Comparison of ENCODE assay signal across 9 mouse cellular contexts in genomic region chr11:34843517-34843916, GRCm38 (mm10). TPM values are rescaled to one million over a fixed set of nuclear protein-coding genes. Genes with fewer than 3 reads are reported as not detected.
A peak's percentile ranks its signal among the peaks of the same experiment; 100 is the strongest.
DNase-seq lines count a peak whose midpoint lies in the region; ATAC-seq lines count a peak whose summit lies in the region.
"Had no signal": no experiment of that assay in that cellular context is flagged by ENCODE, and none has a peak within 500 bp of the region (broad histone marks: within the 10 kb centered on the region; RNA-seq: fewer than 3 reads in every experiment).

No protein-coding gene starts in this region.

- peak; percentile 41 for DNase-seq in cerebellum, adult 9-10 months
- DNase-seq in left cerebral cortex, adult 11 months (ENCODE audit: low spot score) = peak; percentile 21
- DNase-seq in left cerebral cortex, postnatal 4 days = no peak
- DNase-seq in adipocyte (ENCODE audit: low spot score) = peak; percentile 80
- no peak for DNase-seq in right cerebral cortex, postnatal 36 days (ENCODE audit: low spot score in 2 of 2)
- no peak for DNase-seq in urinary bladder, postnatal 25 days (ENCODE audit: low spot score)
- DNase-seq: gastrocnemius, postnatal 10 days had no signal

- intact Hi-C loops in left cerebral cortex, postnatal 4 days (cut with DNase I) = loop anchor here (10.0 kb wide), 1 partner anchor 951 kb away; the partner anchor contains the start of gene Fbll1

- ATAC-seq in cerebellum, adult (ENCODE audit: insufficient number of reproducible peaks, low FRiP score, low TSS enrichment) = no peak
- 0 out of 2 replicates have a peak, but pooled peaks have one; percentile 52 for ATAC-seq in megakaryocyte-erythroid progenitor cell, adult 5-6 weeks (replicated peaks; ENCODE audit: low FRiP score, low TSS enrichment, poor library complexity, severe bottlenecking)

RNA-seq across cellular contexts. Expression of gene Spdl1, which starts 10.1 kb away (rescaled TPM):
- 1 to 10 TPM; 1.0 to 2.4 TPM for total RNA-seq in left cerebral cortex, postnatal 4 days (2021)
- 19.2 and 28.0 TPM in 2 replicates for total RNA-seq in megakaryocyte-erythroid progenitor cell, adult 5-6 weeks (2014; fragmentation: Nextera tagmentation)
- total RNA-seq in megakaryocyte-erythroid progenitor cell, adult 5-6 weeks (2017) = 36.4 and 44.1 TPM in 2 replicates

RNA-seq across cellular contexts. Expression of gene Dock2, which starts 59.8 kb away (rescaled TPM):
- 1 to 10 TPM; 1.6 to 1.7 TPM for total RNA-seq in left cerebral cortex, postnatal 4 days (2021)
- 39.0 and 48.2 TPM in 2 replicates for total RNA-seq in megakaryocyte-erythroid progenitor cell, adult 5-6 weeks (2014; fragmentation: Nextera tagmentation)
- total RNA-seq in megakaryocyte-erythroid progenitor cell, adult 5-6 weeks (2017) = 41.0 and 63.5 TPM in 2 replicates

Comparison
In these comparisons a context has a peak if more than half of its experiments do, and no peak if none do; other contexts are left out.
1. DNase-seq: peak in cerebellum, adult 9-10 months (single experiment), left cerebral cortex, adult 11 months (single experiment) and adipocyte (single experiment); none in left cerebral cortex, postnatal 4 days (single experiment), right cerebral cortex, postnatal 36 days (0 of 2) and urinary bladder, postnatal 25 days (single experiment).
2. RNA of gene Spdl1, which starts 10.1 kb away (total RNA-seq): 19.2 to 44.1 TPM in megakaryocyte-erythroid progenitor cell, adult 5-6 weeks; 1.0 to 2.4 TPM in left cerebral cortex, postnatal 4 days; every median in the first group is over 4 times any median in the second.
3. RNA of gene Dock2, which starts 59.8 kb away (total RNA-seq): 39.0 to 63.5 TPM in megakaryocyte-erythroid progenitor cell, adult 5-6 weeks; 1.6 to 1.7 TPM in left cerebral cortex, postnatal 4 days; every median in the first group is over 10 times any median in the second.